Mouse (Mus musculus) liver, embryonic 14.5 days (tissue): ENCODE results near the gene Naaladl2.

Source experiments
- CTCF ChIP-seq: IDR thresholded peaks from 2 replicates; pipeline ENCODE4 v1.5.1; 2016; ENCODE audit warnings: antibody characterized with exemption, low read depth, control low read depth
- EP300 ChIP-seq: IDR thresholded peaks from 2 replicates; pipeline ENCODE4 v1.6.1; 2016; ENCODE audit warnings: antibody characterized with exemption, low read depth

DNA sequence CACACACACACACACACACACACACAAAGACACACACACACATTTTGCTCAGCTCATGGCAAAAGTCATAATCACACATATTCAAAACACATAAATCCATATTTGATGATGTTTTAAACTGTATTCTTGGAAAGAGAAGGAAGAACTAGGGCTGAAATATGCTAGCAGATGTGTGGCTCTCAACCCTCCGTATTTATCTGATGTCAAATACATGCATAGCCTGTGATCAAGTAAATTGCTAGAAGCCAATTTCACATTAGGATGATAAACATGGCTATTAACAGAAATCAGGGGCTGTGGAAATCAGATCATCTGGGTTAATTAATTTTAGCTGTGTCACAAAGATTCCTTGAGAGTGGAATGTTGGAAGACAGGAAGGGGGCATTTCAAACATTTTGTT, 752.8 kb downstream of the Naaladl2 start:
- TF ChIP-seq CTCF (no peak), EP300 (no peak)
